Mouse (Mus musculus) layer of hippocampus, adult 11-12 months (tissue): ENCODE results near the gene Srgap1.
A peak's percentile ranks its signal among the peaks of the same experiment; 100 is the strongest.

Experiments used
- DNase-seq: peaks from one replicate; pipeline ENCODE4 v3.0.0; 2022; ENCODE audit warnings: low spot score

The Srgap1 gene

GRCm38 (mm10) chr10:122046904-122047726 lies at the start of gene Srgap1:
Srgap1 (minus strand) TSS chr10:122047315.
- DNase-seq: peak; percentile 35

- peak; percentile 33 for DNase-seq
Observed at GRCm38 (mm10) chr10:122096462-122096979, 49.4 kb upstream of the Srgap1 start.

GRCm38 (mm10) chr10:122090472-122090871 lies 43.4 kb upstream of the Srgap1 start:
- no peak for DNase-seq

GRCm38 (mm10) chr10:122081352-122081751 lies 34.2 kb upstream of the Srgap1 start:
- no peak for DNase-seq

- DNase-seq: no peak
Observed at GRCm38 (mm10) chr10:122069153-122069552, 22.0 kb upstream of the Srgap1 start.

- no peak for DNase-seq
Observed at GRCm38 (mm10) chr10:122055826-122056225, 8.7 kb upstream of the Srgap1 start.

GRCm38 (mm10) chr10:122054535-122054934 lies 7.4 kb upstream of the Srgap1 start:
- DNase-seq: peak; percentile 21

GRCm38 (mm10) chr10:122051831-122052230 lies 4.7 kb upstream of the Srgap1 start:
- DNase-seq: peak; percentile 94

- DNase-seq: peak; percentile 80
Observed at GRCm38 (mm10) chr10:122047727-122048365, 731 bp upstream of the Srgap1 start.

- no peak for DNase-seq
Observed at GRCm38 (mm10) chr10:122046511-122046903, 608 bp downstream of the Srgap1 start.

- DNase-seq: no peak
Observed at GRCm38 (mm10) chr10:122045946-122046345, 1.2 kb downstream of the Srgap1 start.

- no peak for DNase-seq
Observed at GRCm38 (mm10) chr10:122044926-122045325, 2.2 kb downstream of the Srgap1 start.

GRCm38 (mm10) chr10:122040372-122040771 lies 6.7 kb downstream of the Srgap1 start:
- DNase-seq: no peak

GRCm38 (mm10) chr10:122039566-122039965 lies 7.5 kb downstream of the Srgap1 start:
- no peak for DNase-seq

GRCm38 (mm10) chr10:122038554-122038953 lies 8.6 kb downstream of the Srgap1 start:
- DNase-seq: no peak

- no peak for DNase-seq
Observed at GRCm38 (mm10) chr10:122033271-122033670, 13.8 kb downstream of the Srgap1 start.

- no peak for DNase-seq
Observed at GRCm38 (mm10) chr10:122030420-122030819, 16.7 kb downstream of the Srgap1 start.

GRCm38 (mm10) chr10:122029738-122030137 lies 17.4 kb downstream of the Srgap1 start:
- no peak for DNase-seq

- no peak for DNase-seq
Observed at GRCm38 (mm10) chr10:122025198-122025597, 21.9 kb downstream of the Srgap1 start.

- DNase-seq: no peak
Observed at GRCm38 (mm10) chr10:122020906-122021305, 26.2 kb downstream of the Srgap1 start.

- no peak for DNase-seq
Observed at GRCm38 (mm10) chr10:122020255-122020654, 26.9 kb downstream of the Srgap1 start.

GRCm38 (mm10) chr10:122018594-122019048 lies 28.5 kb downstream of the Srgap1 start:
- DNase-seq: peak; percentile 10

GRCm38 (mm10) chr10:122017743-122018142 lies 29.4 kb downstream of the Srgap1 start:
- no peak for DNase-seq
